Mouse (Mus musculus): ENCODE results near the gene Rnase9.

Gene Rnase9

GRCm38 (mm10) chr14:51050063-51050462 lies 8.4 kb upstream of the Rnase9 start, which contains the start of gene Rnase11:
TSS of gene Rnase11 (minus strand) at chr14:51050163.
- DNase-seq (ENCODE audit: low read depth, low spot score): no peak

- DNase-seq (ENCODE audit: low read depth, low spot score): no peak
These were observed 6.2 kb upstream of the Rnase9 start for GRCm38 (mm10) chr14:51047846-51048245.

GRCm38 (mm10) chr14:51036214-51036613 lies 5.5 kb downstream of the Rnase9 start:
- no peak for DNase-seq (ENCODE audit: low read depth, low spot score)

GRCm38 (mm10) chr14:51035206-51035605 lies 6.5 kb downstream of the Rnase9 start:
- DNase-seq (ENCODE audit: low read depth, low spot score): no peak

- DNase-seq (ENCODE audit: low read depth, low spot score): no peak
These were observed 14.1 kb downstream of the Rnase9 start for GRCm38 (mm10) chr14:51027387-51028155.

- peak; percentile 78 for DNase-seq (ENCODE audit: low read depth, low spot score)
These were observed 15.1 kb downstream of the Rnase9 start for GRCm38 (mm10) chr14:51026391-51027133.

GRCm38 (mm10) chr14:51024820-51025219 lies 16.8 kb downstream of the Rnase9 start:
- DNase-seq (ENCODE audit: low read depth, low spot score): no peak

GRCm38 (mm10) chr14:51023457-51023856 lies 18.2 kb downstream of the Rnase9 start:
- DNase-seq (ENCODE audit: low read depth, low spot score): no peak

- no peak for DNase-seq (ENCODE audit: low read depth, low spot score)
These were observed 24.4 kb downstream of the Rnase9 start for GRCm38 (mm10) chr14:51017256-51017655.

- DNase-seq (ENCODE audit: low read depth, low spot score): no peak
These were observed 25.9 kb downstream of the Rnase9 start for GRCm38 (mm10) chr14:51015780-51016179.

- peak; percentile 77 for DNase-seq (ENCODE audit: low read depth, low spot score)
These were observed 26.9 kb downstream of the Rnase9 start for GRCm38 (mm10) chr14:51014724-51015123.

GRCm38 (mm10) chr14:51009572-51009971 lies 32.1 kb downstream of the Rnase9 start:
- no peak for DNase-seq (ENCODE audit: low read depth, low spot score)

- DNase-seq (ENCODE audit: low read depth, low spot score): no peak
These were observed 32.9 kb downstream of the Rnase9 start for GRCm38 (mm10) chr14:51008781-51009180.

GRCm38 (mm10) chr14:51007914-51008713 lies 33.6 kb downstream of the Rnase9 start:
- DNase-seq (ENCODE audit: low read depth, low spot score): no peak

- no peak for DNase-seq (ENCODE audit: low read depth, low spot score)
These were observed 34.4 kb downstream of the Rnase9 start, which contains the start of gene Rnase10 for GRCm38 (mm10) chr14:51007152-51007801. TSS of gene Rnase10 (plus strand) at chr14:51007751.

GRCm38 (mm10) chr14:50997999-50998666 lies 43.5 kb downstream of the Rnase9 start:
- DNase-seq (ENCODE audit: low read depth, low spot score): peak; percentile 47

GRCm38 (mm10) chr14:50997088-50997487 lies 44.6 kb downstream of the Rnase9 start:
- no peak for DNase-seq (ENCODE audit: low read depth, low spot score)

GRCm38 (mm10) chr14:50991037-50991436 lies 50.6 kb downstream of the Rnase9 start:
- no peak for DNase-seq (ENCODE audit: low read depth, low spot score)

All from R1 (cell line).